Mouse (Mus musculus) adrenal gland, adult 18-20 months (tissue): Measurements from ENCODE around the gene Cd59b. TPM values are rescaled to one million over a fixed set of nuclear protein-coding genes. Genes with fewer than 3 reads are reported as not detected.

Experiments
- DNase-seq, 2 experiments: peaks; one replicate each; pipeline ENCODE4 v3.0.0; 2021 to 2022; ENCODE audit warnings: low spot score in 2 of 2
- long read RNA-seq, 2 experiments: library from polyadenylated mRNA; stranded (forward); transcript quantifications; one replicate each; pipeline ENCODE4 v2.0.0; 2021
- total RNA-seq, 2 experiments: library from RNA; stranded (reverse); gene quantifications; 1 replicate in 1 of 2; 2 replicates in 1 of 2; pipeline ENCODE4 v1.2.3; 2021

Cd59b gene
- total RNA-seq, result 10 to 100 TPM; 13.0 TPM
- long read RNA-seq, experiment 1, partial matches to known transcripts, result 0 of 1 reads
- long read RNA-seq, experiment 1, other reads (novel, unspliced or antisense), result 0 of 1 reads
- long read RNA-seq, experiment 2, partial matches to known transcripts, result 0 of 10 reads
- long read RNA-seq, experiment 2, other reads (novel, unspliced or antisense), result 1 of 10 reads

DNA sequence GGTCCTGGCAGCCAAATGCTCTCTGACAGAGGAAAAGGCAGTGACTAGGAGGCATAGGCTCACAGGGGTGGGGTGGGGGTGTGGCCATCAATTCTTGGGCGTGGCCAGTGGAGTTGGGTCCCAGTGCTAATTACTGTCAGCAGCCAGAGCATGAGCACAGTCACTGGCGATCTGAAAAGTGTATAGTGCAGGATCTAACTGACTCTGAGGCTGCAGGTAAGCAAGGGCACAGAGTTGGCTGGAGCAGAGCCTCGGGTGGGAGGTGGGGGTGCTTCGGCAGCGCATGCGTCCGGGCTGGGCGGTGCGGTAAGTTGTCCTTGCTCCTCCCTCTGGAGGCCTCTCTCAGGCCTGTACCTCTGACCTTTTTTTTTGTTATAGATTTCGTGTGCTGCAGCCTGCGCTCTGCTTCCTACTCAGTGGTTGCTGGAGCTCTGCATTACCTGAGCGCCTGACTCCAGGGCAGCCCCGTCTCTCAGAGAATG, at the start of gene Cd59b:
Gene Cd59b, plus strand, starts transcription at position 146 of the 482 bp plus-strand sequence.
- peak; percentile 45 to 49 for DNase-seq

DNA sequence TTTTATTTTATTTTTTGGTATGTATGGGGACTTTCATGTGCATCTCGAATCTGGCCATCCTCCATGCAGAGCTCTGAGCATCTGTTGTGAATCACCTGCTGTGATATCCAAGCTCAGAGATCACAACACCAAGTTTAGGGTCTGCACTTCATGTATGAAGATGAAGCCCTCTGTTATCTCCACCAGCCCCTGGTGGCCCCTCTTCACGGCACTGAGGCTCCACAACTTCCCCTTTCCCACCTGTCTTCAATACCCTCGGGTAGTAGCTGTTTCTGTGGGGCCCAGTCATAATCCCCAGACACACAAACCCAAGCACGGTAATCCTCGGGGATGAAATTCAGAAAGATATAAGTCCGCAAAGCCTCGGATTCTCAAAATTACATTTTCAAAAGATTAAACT, 46.6 kb upstream of the Cd59b start:
- DNase-seq, result no peak

- DNase-seq, result no peak
These were observed 45.0 kb upstream of the Cd59b start for GRCm38 (mm10) chr2:104024656-104025055.

- DNase-seq, result peak; percentile 79 to 86
These were observed 42.1 kb upstream of the Cd59b start, which contains the start of gene Fbxo3 for GRCm38 (mm10) chr2:104027458-104028138. Gene Fbxo3 (plus strand): TSS chr2:104027721.

DNA sequence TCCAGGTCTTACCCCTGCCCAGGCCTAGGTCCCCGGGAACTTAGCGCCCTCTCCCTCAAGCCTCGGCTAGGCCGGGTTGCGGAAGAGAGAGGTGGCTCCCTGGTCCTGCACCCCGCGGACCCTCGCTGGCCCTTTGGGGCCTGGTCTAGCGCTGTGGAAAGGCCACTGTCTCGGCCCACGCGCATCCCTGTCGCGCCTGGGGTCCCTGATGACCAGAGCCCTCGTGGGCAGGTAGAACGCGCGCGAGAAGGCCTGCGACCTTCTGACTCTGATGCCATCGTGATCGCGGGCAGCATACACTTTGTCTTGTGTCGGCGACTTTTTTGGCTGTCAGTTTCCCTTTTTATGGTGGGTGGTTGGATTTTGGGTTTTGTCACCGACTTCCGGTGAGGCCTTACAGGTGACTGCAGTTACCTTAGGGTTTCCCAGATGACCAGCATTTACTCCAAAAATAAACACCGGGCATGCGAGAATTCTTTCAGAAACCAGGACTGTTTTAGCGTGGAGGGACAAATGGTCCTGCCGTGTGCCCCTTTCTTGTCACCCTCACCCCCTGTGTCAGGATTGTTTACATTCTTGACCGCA, 41.4 kb upstream of the Cd59b start, which contains the start of gene 4931422A03Rik:
Gene 4931422A03Rik, minus strand, starts transcription at position 223 of the 585 bp plus-strand sequence.
- no peak for DNase-seq

- DNase-seq, result no peak
These were observed 40.6 kb upstream of the Cd59b start for GRCm38 (mm10) chr2:104029074-104029473.

DNA sequence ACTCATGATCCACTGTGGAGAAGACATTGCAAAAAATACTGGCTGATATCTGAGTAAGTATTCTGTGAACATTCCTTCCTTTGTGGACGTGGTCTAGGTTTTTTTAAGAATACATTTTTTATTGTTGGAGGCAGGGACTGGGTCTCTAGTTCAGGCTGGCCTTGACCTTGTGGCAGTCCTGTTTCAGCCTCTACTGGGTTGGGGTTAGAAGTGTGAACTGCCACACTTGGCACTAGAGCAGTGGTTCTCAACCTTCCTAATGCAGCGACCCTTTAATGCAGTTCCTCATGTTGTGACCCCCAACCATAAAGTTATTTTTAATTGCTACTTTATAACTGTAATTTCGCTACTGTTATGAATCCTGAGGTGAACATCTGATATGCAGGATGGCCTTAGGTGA, 39.3 kb upstream of the Cd59b start:
- no peak for DNase-seq

DNA sequence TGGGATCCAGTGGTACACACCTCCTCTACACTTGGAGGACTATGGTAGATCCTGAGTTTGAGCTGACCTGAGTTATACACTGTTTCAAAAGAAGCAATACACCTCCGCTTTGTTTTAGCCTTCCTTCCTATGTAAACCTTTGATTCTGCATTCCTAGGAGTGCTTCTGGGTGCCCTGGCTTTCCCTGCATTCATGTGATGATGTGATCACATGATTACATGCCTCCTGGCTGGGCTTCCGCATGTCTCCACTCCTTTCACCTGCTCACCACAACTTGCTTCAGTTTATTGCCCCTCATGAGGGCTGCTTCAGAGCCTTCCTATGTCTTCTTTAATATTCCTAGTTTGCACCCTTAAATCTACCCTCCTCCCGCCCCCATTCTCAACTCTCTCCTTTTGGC, 37.6 kb upstream of the Cd59b start:
- DNase-seq, result no peak

DNA sequence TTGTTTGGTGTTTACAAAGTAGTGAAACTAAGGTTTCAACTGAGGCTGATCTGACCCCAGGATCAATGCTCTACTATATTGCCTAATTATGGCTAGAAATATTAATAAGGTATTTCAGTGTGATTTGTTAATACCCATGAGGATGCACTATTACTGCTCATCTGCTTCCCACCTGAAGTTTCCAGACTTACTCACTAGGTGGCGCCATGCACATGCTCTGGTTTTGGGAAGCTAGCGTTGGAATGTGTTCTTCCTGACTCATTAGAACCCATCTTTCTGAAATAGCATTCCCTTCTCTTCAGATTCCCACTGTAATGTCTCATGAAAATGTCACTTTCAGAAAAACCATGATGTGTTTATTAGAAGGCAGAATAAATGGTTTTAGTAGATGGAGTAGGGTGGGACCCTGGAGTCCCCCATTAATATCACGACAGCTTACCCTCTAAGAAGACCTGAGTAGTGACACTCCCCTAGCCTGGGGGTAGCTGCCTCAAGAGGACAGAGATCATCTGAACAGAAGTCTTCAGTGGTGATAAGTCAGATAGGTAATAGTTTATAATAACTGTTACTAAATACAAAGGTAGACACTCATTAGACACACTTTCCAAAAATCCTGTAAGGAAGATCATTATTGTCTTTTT, 34.7 kb upstream of the Cd59b start:
- DNase-seq, result peak; percentile 65 to 72

- DNase-seq, result no peak
These were observed 34.1 kb upstream of the Cd59b start for GRCm38 (mm10) chr2:104035595-104035994.

GRCm38 (mm10) chr2:104036316-104036715, 33.3 kb upstream of the Cd59b start:
- DNase-seq, result no peak

- no peak for DNase-seq
These were observed 31.4 kb upstream of the Cd59b start for GRCm38 (mm10) chr2:104038236-104038635.

DNA sequence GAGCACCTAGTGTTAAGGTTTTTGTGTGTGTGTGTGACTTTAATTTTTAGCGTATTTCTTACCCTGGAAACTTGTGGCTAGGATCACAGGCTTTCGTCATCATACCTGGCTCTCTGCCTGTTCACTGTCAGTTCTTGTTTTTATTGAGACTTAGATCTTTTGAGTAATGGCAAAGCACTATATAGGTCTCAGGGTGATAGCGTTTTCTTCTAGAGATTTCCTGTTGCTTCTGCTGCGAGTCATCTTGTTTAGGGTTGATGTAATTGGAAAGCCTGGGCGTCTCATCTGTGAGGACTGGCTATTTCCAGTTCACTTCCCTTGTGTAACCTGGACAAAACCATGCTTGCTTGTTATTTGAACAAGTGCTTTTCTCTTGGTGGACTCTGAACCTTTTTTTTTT, 28.0 kb upstream of the Cd59b start:
- DNase-seq, result peak in 1 of 2 experiments; percentile 18

- no peak for DNase-seq
These were observed 26.9 kb upstream of the Cd59b start for GRCm38 (mm10) chr2:104042766-104043165.

DNA sequence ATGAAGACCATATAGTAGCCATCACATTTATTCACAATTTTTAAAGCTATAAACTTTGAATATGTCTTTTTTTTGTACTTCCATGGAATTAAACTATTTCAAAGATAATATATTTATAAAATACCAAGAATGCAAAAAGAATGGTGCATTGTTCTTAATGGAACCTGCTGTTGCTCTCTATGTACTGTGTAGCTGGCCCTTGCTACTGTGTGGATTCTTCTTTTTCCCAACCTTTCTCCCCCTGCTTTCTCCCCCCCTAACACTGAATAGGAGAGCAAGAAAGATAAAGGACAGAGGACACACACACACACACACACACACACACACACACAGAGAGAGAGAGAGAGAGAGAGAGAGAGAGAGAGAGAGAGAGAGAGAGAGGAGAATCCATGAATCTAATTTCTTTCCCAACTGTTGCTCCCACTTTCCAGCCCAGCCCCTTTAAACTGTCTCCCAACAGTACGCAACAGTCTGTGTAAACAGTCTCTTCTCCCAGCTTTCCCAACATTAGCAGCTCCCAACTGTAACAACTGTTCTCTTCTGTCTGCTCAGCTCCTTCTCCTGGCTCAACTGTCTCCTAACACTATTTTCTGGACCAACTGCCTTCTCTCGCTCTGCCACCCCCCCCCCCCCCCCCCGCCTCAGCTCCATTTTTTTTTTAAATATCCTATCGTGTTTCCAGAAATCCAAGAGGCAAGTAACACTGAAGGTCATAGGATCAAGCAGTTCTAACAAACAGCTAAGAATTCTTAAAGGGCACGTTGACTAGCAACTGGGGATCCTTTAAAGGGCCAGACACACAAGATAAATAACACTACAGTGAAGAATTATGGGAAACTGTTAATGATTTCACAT, 25.8 kb upstream of the Cd59b start:
- no peak for DNase-seq

GRCm38 (mm10) chr2:104044479-104045080, 25.1 kb upstream of the Cd59b start:
- no peak for DNase-seq

- no peak for DNase-seq
These were observed 11.3 kb upstream of the Cd59b start for GRCm38 (mm10) chr2:104058381-104058780.

DNA sequence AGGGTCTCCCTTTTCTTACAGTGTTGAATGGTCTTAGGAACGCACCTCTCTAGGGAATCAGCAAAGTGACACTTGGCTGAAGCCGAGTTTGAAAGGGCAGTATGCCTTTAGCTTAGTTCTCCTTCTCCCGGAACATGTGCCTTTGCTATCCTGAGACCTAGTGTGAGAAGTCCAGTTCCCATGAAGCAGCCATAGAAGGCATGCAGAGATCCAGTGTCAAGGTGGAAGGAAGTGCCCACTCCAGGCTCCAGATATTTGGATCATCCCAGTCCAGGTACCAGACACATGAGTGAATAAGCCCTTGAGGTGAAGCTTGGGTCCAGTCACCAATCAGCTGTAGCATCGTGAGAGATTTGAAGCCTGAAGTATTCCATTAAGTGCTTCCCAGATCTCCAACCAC, 10.7 kb upstream of the Cd59b start:
- DNase-seq, result no peak

DNA sequence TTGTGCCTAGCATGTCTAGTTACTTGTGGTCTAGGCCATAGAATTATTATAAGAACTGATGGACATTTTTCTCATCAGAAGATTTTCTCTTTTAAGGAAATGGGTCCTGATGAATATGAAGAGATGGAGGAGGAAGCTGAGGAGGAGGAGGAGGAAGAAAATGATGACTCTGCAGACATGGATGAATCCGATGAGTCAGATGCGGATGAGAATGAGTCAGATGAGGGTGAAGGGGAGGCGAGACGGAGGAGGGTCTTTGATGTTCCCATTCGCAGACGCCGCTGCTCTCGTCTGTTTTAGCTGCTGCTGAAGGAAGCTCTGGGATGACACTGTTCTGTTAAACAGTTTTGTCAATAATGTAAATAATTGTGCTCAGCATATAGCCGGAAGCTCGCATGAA, 9.9 kb upstream of the Cd59b start:
- DNase-seq, result no peak

GRCm38 (mm10) chr2:104060996-104061395, 8.7 kb upstream of the Cd59b start:
- DNase-seq, result no peak
